Mouse (Mus musculus) E14TG2a.4 (cell line): ENCODE results near the gene Sec24b.

Experiments
- H3K27me3 ChIP-seq: 2 replicates; pipeline ENCODE4 v1.6.1; 2014; ENCODE audit warnings: low read length, control low read depth; ENCODE audit not compliant: insufficient read depth
- H3K36me3 ChIP-seq: 2 replicates; pipeline ENCODE4 v1.6.1; 2014; ENCODE audit warnings: low read length, control low read depth; ENCODE audit not compliant: insufficient read depth
- H3K4me1 ChIP-seq: replicated peaks from 2 replicates; pipeline ENCODE4 v1.6.1; 2014; ENCODE audit warnings: low read depth, low read length, control low read depth
- H3K4me3 ChIP-seq: replicated peaks from 2 replicates; pipeline ENCODE4 v1.5.1; 2014; ENCODE audit warnings: mild to moderate bottlenecking, low read length
- H3K9me3 ChIP-seq: 2 replicates; pipeline ENCODE4 v1.6.1; 2014; ENCODE audit warnings: low read length, control low read depth
- CTCF ChIP-seq: conservative IDR thresholded peaks from 2 replicates; pipeline ENCODE4 v1.5.1; 2014; ENCODE audit warnings: low read length
- NANOG ChIP-seq: IDR thresholded peaks from 2 replicates; pipeline ENCODE4 v1.6.1; 2014; ENCODE audit warnings: borderline replicate concordance, low read length, mixed read lengths
- POU5F1 ChIP-seq: IDR thresholded peaks from 2 replicates; pipeline ENCODE4 v1.6.1; 2014; ENCODE audit warnings: low read length, borderline replicate concordance

Sec24b gene

DNA sequence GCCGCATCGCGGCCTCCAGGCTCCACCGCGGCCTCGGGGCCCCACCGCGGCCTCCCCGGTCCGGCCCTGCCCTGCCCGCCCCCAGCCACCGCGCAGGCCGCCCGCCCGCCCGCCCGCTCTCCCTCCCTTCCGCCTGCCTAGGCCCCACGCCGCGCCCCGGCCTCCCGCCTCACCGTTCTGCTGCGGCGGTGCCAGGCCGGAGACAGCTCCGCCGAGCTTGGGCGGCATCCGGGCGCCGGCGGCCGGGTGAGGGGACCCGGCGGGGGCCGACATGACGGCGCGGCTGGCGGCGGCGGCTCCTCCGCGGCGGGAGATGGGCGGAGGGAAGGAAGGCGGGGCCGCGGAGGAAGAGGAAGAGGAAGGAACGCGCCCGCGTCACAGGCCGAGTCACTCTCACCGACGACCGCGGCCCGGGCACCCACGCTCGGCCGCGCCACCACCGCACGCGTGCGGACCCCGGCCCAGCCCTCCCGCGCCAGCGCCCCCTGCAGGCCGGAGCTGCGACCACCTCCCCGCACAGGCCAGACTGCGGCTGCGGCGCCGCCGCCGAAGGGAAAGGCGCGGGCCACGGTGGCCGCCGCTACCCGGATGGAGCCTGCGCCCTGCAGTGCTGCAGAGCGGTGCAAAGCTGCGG is 840 bp downstream of the Sec24b start:
- Histone ChIP-seq H3K36me3 (no peaks in the 10 kb centered on the region), H3K27me3 (peaks cover 30% of the 10 kb centered on the region), H3K4me3 (peak overlapping the region; percentile 83), H3K9me3 (no peaks in the 10 kb centered on the region), H3K4me1 (peaks cover 65% of the 10 kb centered on the region)
- TF ChIP-seq CTCF: no peak
- TF ChIP-seq NANOG: no peak
- no peak for TF ChIP-seq POU5F1

DNA sequence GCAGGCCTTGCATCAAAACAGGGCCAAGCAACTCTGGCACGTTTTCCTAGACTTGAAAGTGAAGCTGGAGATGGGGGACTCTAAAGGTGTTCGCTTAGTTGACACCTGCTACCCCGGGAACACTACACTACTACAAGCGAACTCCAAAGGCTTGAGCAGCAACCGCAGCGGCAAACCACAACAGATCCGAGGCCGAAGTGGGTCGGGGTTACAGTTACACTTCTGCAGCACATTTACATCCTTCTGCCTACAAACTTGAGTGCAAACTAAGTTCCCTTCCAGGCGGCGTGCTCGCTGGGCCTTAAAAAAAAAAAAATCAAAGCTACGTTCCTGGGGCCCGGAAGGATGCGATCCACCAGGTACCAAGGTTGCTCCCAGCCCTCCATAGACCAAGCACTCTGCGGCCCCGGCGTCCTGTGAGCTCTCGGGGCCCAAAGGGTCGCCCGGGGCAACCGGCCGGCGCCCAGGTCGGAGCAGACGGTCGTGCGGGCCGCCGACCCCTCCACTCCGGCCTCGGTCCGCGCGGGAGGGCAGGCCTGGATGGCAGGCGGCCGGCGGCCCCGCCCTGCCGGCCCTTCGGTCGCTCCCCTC is 1.5 kb downstream of the Sec24b start:
- TF ChIP-seq POU5F1: no peak
- TF ChIP-seq CTCF: no peak
- no peak for TF ChIP-seq NANOG
- peaks cover 28% of the 10 kb centered on the region for H3K27me3 ChIP-seq
- no peaks in the 10 kb centered on the region for H3K9me3 ChIP-seq
- H3K36me3 ChIP-seq: peaks cover 4% of the 10 kb centered on the region
- peaks cover 63% of the 10 kb centered on the region for H3K4me1 ChIP-seq
- peak overlapping the region; percentile 83 for H3K4me3 ChIP-seq

DNA sequence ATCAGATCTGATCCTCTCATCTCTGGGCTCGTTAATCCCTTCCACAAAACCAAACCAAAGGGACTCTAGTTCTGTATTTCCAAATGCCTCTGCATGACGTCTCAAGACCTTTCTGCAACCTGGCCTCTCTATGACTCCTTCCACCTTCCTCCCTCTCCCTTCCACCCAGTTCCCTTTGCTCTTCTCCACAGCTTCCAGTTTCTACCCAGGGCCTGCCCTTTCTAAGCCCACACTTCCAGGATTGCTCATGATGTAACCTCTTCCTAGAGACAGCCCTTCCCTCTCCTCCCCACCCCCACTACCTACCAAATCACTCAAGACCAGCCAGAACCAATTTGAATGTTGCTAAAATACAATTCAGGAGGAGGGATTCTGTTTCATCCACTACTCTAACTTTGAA is 2.9 kb downstream of the Sec24b start:
- Histone ChIP-seq H3K4me1 (peaks cover 62% of the 10 kb centered on the region), H3K9me3 (no peaks in the 10 kb centered on the region), H3K4me3 (no peak overlapping the region), H3K36me3 (peaks cover 9% of the 10 kb centered on the region), H3K27me3 (peaks cover 20% of the 10 kb centered on the region)
- TF ChIP-seq CTCF (no peak), NANOG (no peak), POU5F1 (no peak)

DNA sequence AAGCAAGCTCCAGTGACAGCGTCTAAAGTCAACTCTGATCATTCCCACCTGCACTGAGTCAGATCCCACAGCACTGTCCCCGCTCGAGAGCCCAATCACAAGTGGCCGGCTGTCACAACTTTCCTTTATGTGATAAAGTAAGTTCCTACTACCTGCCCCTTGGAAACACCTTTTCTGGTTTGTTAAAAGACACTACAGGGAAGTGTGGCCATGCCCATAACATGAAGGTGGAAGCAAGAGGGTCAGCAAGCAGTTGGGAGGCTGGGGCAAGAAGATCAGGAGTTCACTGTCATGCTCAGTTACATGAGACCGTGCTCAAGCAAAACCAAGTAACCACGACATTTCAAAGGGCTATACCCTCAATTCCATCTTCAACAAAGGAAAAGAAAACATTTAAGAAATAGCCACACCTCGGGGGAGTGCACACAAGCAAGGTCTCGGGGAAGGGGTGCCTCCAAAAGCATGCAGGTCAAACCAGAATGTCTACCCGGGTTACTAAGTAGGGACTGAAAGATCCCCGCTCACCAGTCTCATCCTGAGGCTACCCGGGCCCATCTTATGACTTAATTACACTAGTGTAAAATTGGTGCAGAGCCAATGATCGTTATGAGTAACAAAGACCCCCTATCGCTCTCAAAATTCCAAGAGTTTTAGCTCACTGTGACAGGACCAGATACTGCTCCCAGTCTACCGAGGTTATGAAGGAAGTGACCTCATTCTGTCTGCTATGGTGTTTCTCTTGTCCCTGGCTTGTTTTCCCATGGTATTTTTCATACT is 3.6 kb downstream of the Sec24b start:
- no peaks in the 10 kb centered on the region for H3K9me3 ChIP-seq
- H3K4me1 ChIP-seq: peaks cover 69% of the 10 kb centered on the region
- H3K4me3 ChIP-seq: no peak overlapping the region
- H3K27me3 ChIP-seq: peaks cover 13% of the 10 kb centered on the region
- H3K36me3 ChIP-seq: peaks cover 9% of the 10 kb centered on the region
- TF ChIP-seq NANOG (no peak), CTCF (no peak), POU5F1 (no peak)

DNA sequence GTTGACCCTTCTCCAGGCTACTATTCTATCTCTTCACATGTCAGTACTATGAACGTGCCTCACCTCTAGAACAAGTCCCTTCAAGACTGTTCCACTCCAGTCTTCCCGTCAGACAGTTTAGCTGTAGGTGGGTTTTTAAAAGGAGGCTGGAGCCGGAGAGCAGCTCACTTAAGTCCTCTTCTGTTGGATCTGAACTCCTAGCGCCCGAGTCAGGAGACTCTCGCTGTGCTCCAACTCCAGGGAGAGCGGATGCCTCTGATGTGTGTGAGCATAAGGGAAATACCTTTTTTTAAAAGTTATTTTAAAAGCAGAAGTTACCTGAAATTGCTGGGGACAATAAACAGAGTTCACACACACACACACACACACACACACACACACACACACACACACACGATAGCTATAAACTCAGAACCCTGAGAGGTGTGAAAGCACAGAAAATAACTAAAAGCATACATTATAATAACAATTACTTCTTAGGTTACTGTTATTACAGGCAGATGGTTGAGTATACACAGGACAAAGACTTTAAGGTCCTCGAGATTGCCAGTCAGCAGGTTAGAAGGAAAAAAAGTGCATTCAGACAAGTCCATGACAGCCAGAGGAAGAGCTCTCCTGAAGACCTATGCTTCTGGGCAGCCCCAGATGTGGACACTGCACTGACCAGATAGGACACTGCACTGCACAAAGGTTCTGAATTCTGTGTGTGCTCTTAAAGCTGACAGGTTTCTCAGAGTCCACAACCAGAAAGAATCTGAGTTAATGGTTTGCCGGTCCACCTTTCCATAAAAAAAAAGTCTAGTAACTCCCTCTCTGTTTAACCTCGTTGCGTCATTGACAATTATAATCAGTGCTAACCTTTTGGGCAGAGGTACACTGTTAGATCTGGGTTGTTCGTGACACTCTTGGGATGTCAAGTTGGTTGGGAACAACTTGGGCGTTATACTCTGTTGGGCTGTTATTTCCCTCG is 5.7 kb downstream of the Sec24b start:
- TF ChIP-seq CTCF (no peak), NANOG (no peak), POU5F1 (no peak)
- no peaks in the 10 kb centered on the region for H3K27me3 ChIP-seq

DNA sequence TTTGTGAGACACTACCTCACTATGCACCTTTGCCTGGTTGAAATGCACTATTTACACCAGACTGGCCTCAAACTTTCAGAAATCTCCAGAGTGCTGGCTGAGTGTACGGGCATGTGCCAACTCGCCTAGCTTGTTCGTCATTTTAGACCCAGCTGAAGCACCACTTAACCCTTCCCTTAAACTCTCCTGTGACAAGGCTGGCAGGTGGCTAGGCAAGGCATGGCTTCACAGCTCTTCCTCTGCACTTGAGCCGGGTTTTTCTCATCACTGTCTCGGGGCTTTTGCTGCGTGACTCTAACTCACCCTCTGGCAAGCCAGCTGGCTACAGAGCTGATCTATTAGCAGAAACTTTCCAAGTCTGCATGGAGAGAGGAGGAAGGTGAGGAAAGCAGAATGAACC is 6.8 kb downstream of the Sec24b start:
- no peaks in the 10 kb centered on the region for H3K27me3 ChIP-seq
- no peak overlapping the region for H3K4me3 ChIP-seq
- peaks cover 8% of the 10 kb centered on the region for H3K9me3 ChIP-seq
- TF ChIP-seq POU5F1 (no peak), CTCF (no peak), NANOG (no peak)
- H3K4me1 ChIP-seq: peaks cover 71% of the 10 kb centered on the region
- H3K36me3 ChIP-seq: peaks cover 12% of the 10 kb centered on the region

More for the DNA sequence above, 5.7 kb downstream of the Sec24b start:
- no peaks in the 10 kb centered on the region for H3K9me3 ChIP-seq
- H3K4me1 ChIP-seq: peaks cover 73% of the 10 kb centered on the region
- H3K4me3 ChIP-seq: no peak overlapping the region
- peaks cover 9% of the 10 kb centered on the region for H3K36me3 ChIP-seq

DNA sequence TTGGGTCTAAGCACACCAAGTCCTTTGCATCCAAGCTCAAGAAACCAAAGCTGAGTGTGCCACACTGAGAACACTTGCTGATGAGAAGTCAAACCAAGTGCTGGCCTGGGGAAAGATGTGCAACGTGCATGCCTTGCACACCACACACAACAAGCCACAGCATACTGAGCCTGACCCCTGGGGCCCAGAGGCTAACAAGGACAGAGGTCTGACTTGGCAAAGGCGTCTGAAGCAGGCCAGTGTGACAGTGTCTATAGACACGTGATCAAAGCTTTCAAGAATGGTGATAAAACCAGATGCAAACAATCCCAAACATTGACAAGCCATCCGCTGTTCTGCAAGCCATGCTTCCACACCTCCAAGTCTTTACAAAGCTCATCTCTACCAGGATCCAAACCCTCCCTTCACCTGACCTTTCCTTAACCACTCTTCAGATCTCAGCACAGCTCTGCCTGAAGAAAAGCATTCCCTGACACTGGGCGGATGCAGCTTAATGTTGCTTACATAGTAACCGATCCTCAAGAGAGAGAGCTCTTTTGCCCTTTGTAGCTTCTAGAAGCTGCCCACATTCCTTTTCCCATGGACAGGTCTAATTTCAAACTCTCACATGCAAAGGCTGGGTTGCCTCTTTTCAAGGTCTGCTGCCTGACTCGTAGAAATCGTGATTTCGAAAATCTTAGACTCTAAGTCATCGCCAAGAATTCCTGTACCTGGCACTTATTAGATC is 7.8 kb downstream of the Sec24b start:
- peaks cover 61% of the 10 kb centered on the region for H3K4me1 ChIP-seq
- peaks cover 11% of the 10 kb centered on the region for H3K9me3 ChIP-seq
- no peaks in the 10 kb centered on the region for H3K27me3 ChIP-seq
- no peak overlapping the region for H3K4me3 ChIP-seq
- peaks cover 12% of the 10 kb centered on the region for H3K36me3 ChIP-seq
- TF ChIP-seq NANOG (no peak), POU5F1 (no peak), CTCF (no peak)
